Mouse (Mus musculus) kidney, adult 2 months (tissue): Measurements from ENCODE around the gene Rtkn.

Experiments used
- CTCF ChIP-seq: fragments of 200-500 bp; conservative IDR thresholded peaks from 2 replicates; pipeline ENCODE4 v1.5.1; 2011; ENCODE audit warnings: low read depth, mild to moderate bottlenecking, control low read depth, low read length, moderate library complexity, mixed read lengths; ENCODE audit not compliant: insufficient read depth, insufficient read length
- POLR2A ChIP-seq: fragments of 200-500 bp; IDR thresholded peaks from one replicate; pipeline ENCODE4 v1.6.1; 2011; ENCODE audit warnings: low read depth, low read length, control low read depth

- TF ChIP-seq POLR2A: no peak
- TF ChIP-seq CTCF: no peak
These were observed 9.9 kb upstream of the Rtkn start, which contains the start of gene Ino80b for GRCm38 (mm10) chr6:83125331-83125730.
